Mouse (Mus musculus) intestine, embryonic 14.5 days (tissue): ENCODE measurements around the gene Eno1. TPM values are rescaled to one million over a fixed set of nuclear protein-coding genes. Genes with fewer than 3 reads are reported as not detected.

ENCODE experiments used
- ATAC-seq: fragments of 200-750 bp; cut with Nextera tagmentation; replicated peaks from 2 replicates; pipeline ENCODE4 v1.8.0; 2017; ENCODE audit warnings: low read depth, moderate number of reproducible peaks, moderate TSS enrichment, moderate library complexity; ENCODE audit not compliant: low FRiP score, low TSS enrichment
- DNase-seq: peaks from one replicate; pipeline ENCODE4 v3.0.0-alpha.2; 2018; ENCODE audit warnings: low spot score
- H3K27ac ChIP-seq: fragments of 300-500 bp; sonication (generic); 2 replicates; pipeline ENCODE4 v1.5.1; 2014; ENCODE audit warnings: low read depth, mild to moderate bottlenecking, control low read depth
- H3K27me3 ChIP-seq: fragments of 300-500 bp; sonication (generic); replicated peaks from 2 replicates; pipeline ENCODE4 v1.6.1; 2014; ENCODE audit warnings: low read length, control low read depth; ENCODE audit not compliant: control insufficient read depth, insufficient read depth
- H3K36me3 ChIP-seq: fragments of 300-500 bp; sonication (generic); 2 replicates; pipeline ENCODE4 v1.6.1; 2014; ENCODE audit warnings: low read length, control low read depth; ENCODE audit not compliant: control insufficient read depth, insufficient read depth
- H3K4me1 ChIP-seq: fragments of 300-500 bp; sonication (generic); replicated peaks from 2 replicates; pipeline ENCODE4 v1.6.1; 2014; ENCODE audit warnings: low read length, control low read depth, mixed read lengths; ENCODE audit not compliant: control insufficient read depth, insufficient read depth
- H3K4me2 ChIP-seq: fragments of 300-500 bp; sonication (generic); 2 replicates; pipeline ENCODE4 v1.6.1; 2014; ENCODE audit warnings: low read length
- H3K4me3 ChIP-seq: fragments of 300-500 bp; sonication (generic); 2 replicates; pipeline ENCODE4 v1.5.1; 2014; ENCODE audit warnings: low read depth, low read length, control low read depth, mixed read lengths
- H3K9ac ChIP-seq: fragments of 300-500 bp; sonication (generic); 2 replicates; pipeline ENCODE4 v1.6.1; 2014; ENCODE audit warnings: mild to moderate bottlenecking, low read length
- H3K9me3 ChIP-seq: fragments of 300-500 bp; sonication (generic); 2 replicates; pipeline ENCODE4 v1.6.1; 2016; ENCODE audit warnings: low read length, control low read depth; ENCODE audit not compliant: control insufficient read depth
- WGBS: fragments of 180-500 bp; shearing (Covaris S2); extraction: QIAGEN DNeasy Blood & Tissue Kit; methylation state at CpG from one replicate; pipeline ENCODE4 v1.1.7; 2014; 5-methylcytosine and 5-hydroxymethylcytosine counted together
- polyA plus RNA-seq: library from polyadenylated mRNA; unstranded; fragments of >200 nt; fragmentation: Nextera tagmentation; extraction: Ambion mirVana; gene quantifications from 2 replicates; pipeline ENCODE4 v1.2.1, GENCODE M21; 2014

Gene Eno1
- polyA plus RNA-seq, 1 experiment from 2014 or later, result 1,939 TPM

- H3K9ac ChIP-seq, result no peak overlapping the region
- no peak overlapping the region for H3K4me3 ChIP-seq
- H3K36me3 ChIP-seq, result no peaks in the 10 kb centered on the region
- DNase-seq, result no peak
- H3K4me1 ChIP-seq, result no peaks in the 10 kb centered on the region
- H3K27ac ChIP-seq, result no peak overlapping the region
- no peaks in the 10 kb centered on the region for H3K27me3 ChIP-seq
- WGBS, result 95% methylated on average over 7 of the region's 7 CpGs
- H3K4me2 ChIP-seq, result no peak overlapping the region
- H3K9me3 ChIP-seq, result no peaks in the 10 kb centered on the region
- ATAC-seq, result no peak
Observed at GRCm38 (mm10) chr4:150295966-150296365, 59.4 kb downstream of the Eno1 start.

Other genes with a start within 250 kb of the Eno1 start
- gene H6pd, start 227.7 kb upstream of the Eno1 start, polyA plus RNA-seq, result 11.9 and 14.0 TPM in 2 replicates
- 0.42 and 0.44 TPM in 2 replicates for gene Gpr157, start 149.4 kb upstream of the Eno1 start, polyA plus RNA-seq
- 1.3 and 1.9 TPM in 2 replicates for gene Slc2a5, start 117.4 kb upstream of the Eno1 start, polyA plus RNA-seq
- not detected in 2 replicates for gene Slc2a7, start 87.7 kb upstream of the Eno1 start, polyA plus RNA-seq
- gene Car6, start 35.4 kb upstream of the Eno1 start, polyA plus RNA-seq, result not detected in 2 replicates
- 38.0 and 38.1 TPM in 2 replicates for gene Rere, start 44.9 kb downstream of the Eno1 start, polyA plus RNA-seq